Mouse (Mus musculus) spleen, adult 2 months (tissue): ENCODE data around the gene Ugt1a10.

Experiments
- CTCF ChIP-seq: fragments of 200-500 bp; IDR thresholded peaks from 2 replicates; pipeline ENCODE4 v1.5.1; 2011; ENCODE audit warnings: mild to moderate bottlenecking, inconsistent platforms; ENCODE audit not compliant: insufficient read depth, insufficient read length, insufficient replicate concordance; ENCODE audit errors: extremely low read depth
- POLR2A ChIP-seq: fragments of 200-500 bp; IDR thresholded peaks from 2 replicates; pipeline ENCODE4 v1.6.1; 2011; ENCODE audit warnings: low read depth, low read length, inconsistent platforms

DNA sequence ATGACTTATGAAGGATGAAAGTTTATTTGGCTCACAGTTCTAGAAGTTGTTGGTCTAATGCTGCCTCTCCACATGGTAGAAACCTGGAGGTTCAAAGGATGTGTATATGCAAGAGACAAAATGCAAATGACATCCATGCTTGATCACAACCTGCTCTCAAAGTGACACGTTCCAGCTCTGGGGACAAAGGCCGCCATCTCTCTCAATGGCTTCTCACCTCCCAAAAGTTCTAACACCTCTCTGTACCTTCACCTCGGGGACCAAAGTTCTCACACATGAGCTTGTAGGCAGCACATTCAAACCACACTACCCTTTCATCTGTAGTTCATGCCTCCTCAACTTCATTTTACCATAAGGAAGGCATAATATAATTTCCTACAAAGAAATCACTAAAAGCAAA, 162.4 kb downstream of the Ugt1a10 start:
- no peak for TF ChIP-seq CTCF
- no peak for TF ChIP-seq POLR2A
